Mouse (Mus musculus) embryonic facial prominence, embryonic 11.5 days (tissue): ENCODE measurements around the gene Gfer. TPM values are rescaled to one million over a fixed set of nuclear protein-coding genes. Genes with fewer than 3 reads are reported as not detected.

Source experiments
- ATAC-seq: fragments of 200-750 bp; cut with Nextera tagmentation; replicated peaks from 2 replicates; pipeline ENCODE4 v1.8.0; 2017; ENCODE audit warnings: low read depth; ENCODE audit not compliant: insufficient number of reproducible peaks, low FRiP score, low TSS enrichment
- DNase-seq: peaks from one replicate; pipeline ENCODE4 v3.0.0-alpha.2; 2015; ENCODE audit warnings: low spot score
- H3K27ac ChIP-seq: fragments of 300-500 bp; sonication (generic); replicated peaks from 2 replicates; pipeline ENCODE4 v1.5.1; 2014; ENCODE audit warnings: mild to moderate bottlenecking, low read depth, low read length, control low read depth
- H3K27me3 ChIP-seq: fragments of 300-500 bp; sonication (generic); 2 replicates; pipeline ENCODE4 v1.6.1; 2014; ENCODE audit warnings: mild to moderate bottlenecking, low read length, moderate library complexity, mixed read lengths; ENCODE audit not compliant: control insufficient read depth, insufficient read depth
- H3K36me3 ChIP-seq: fragments of 300-500 bp; sonication (generic); replicated peaks from 2 replicates; pipeline ENCODE4 v1.6.1; 2014; ENCODE audit warnings: low read depth, mild to moderate bottlenecking, low read length, moderate library complexity, mixed read lengths; ENCODE audit not compliant: control insufficient read depth, insufficient read depth
- H3K4me1 ChIP-seq: fragments of 300-500 bp; sonication (generic); 2 replicates; pipeline ENCODE4 v1.6.1; 2014; ENCODE audit warnings: low read length, mixed read lengths; ENCODE audit not compliant: control insufficient read depth, insufficient read depth
- H3K4me2 ChIP-seq: fragments of 300-500 bp; sonication (generic); 2 replicates; pipeline ENCODE4 v1.6.1; 2014; ENCODE audit warnings: low read depth, mild to moderate bottlenecking, control low read depth, low read length, moderate library complexity
- H3K4me3 ChIP-seq: fragments of 300-500 bp; sonication (generic); 2 replicates; pipeline ENCODE4 v1.5.1; 2014; ENCODE audit warnings: low read depth, low read length, control low read depth
- H3K9ac ChIP-seq: fragments of 300-500 bp; sonication (generic); replicated peaks from 2 replicates; pipeline ENCODE4 v1.6.1; 2014; ENCODE audit warnings: mild to moderate bottlenecking, control low read depth, low read length
- H3K9me3 ChIP-seq: fragments of 300-500 bp; sonication (generic); replicated peaks from 2 replicates; pipeline ENCODE4 v1.6.1; 2016; ENCODE audit warnings: mild to moderate bottlenecking, low read length, inconsistent platforms, mixed read lengths; ENCODE audit not compliant: control insufficient read depth
- WGBS: fragments of 180-500 bp; shearing (Covaris S2); extraction: QIAGEN DNeasy Blood & Tissue Kit; methylation state at CpG from one replicate; pipeline ENCODE4 v1.1.7; 2014; 5-methylcytosine and 5-hydroxymethylcytosine counted together
- polyA plus RNA-seq: library from polyadenylated mRNA; unstranded; fragments of >200 nt; fragmentation: Nextera tagmentation; extraction: Ambion mirVana; gene quantifications from 2 replicates; pipeline ENCODE4 v1.2.1, GENCODE M21; 2014

Gene Gfer
- polyA plus RNA-seq, 1 experiment from 2014 or later: 52.4 TPM

- Histone ChIP-seq H3K4me2 (peak within 1 kb of the TSS; percentile 91), H3K27ac (no peak within 1 kb of the TSS), H3K27me3 (peaks cover 32% of the 10 kb centered on the region), H3K4me1 (peaks cover 4% of the 10 kb centered on the region; the same call in 1 of the 2 replicates), H3K4me3 (peak within 1 kb of the TSS; percentile 38), H3K9ac (peak within 1 kb of the TSS; percentile 54), H3K36me3 (no peaks in the 10 kb centered on the region), H3K9me3 (no peaks in the 10 kb centered on the region)
- 2% methylated on average over 47 of the region's 47 CpGs for WGBS
- peak; percentile 43 for DNase-seq
- ATAC-seq: no peak
Observed at GRCm38 (mm10) chr17:24658017-24658758, 37.8 kb downstream of the Gfer start, which contains the start of gene Npw. TSS of gene Npw (minus strand) at chr17:24658457.

- 66% methylated on average over 4 of the region's 4 CpGs for WGBS
- Histone ChIP-seq H3K9me3 (no peaks in the 10 kb centered on the region), H3K36me3 (no peaks in the 10 kb centered on the region), H3K4me1 (peaks cover 4% of the 10 kb centered on the region; the same call in 1 of the 2 replicates), H3K27me3 (peaks cover 32% of the 10 kb centered on the region), H3K9ac (no peak overlapping the region), H3K27ac (no peak overlapping the region), H3K4me2 (no peak overlapping the region), H3K4me3 (no peak overlapping the region)
- DNase-seq: no peak
- no peak for ATAC-seq
Observed at GRCm38 (mm10) chr17:24654969-24655368, 41.0 kb downstream of the Gfer start.

GRCm38 (mm10) chr17:24653967-24654710 lies 41.8 kb downstream of the Gfer start:
- peak overlapping the region; percentile 54 for H3K4me2 ChIP-seq
- 7% methylated on average over 19 of the region's 19 CpGs for WGBS
- peaks cover 28% of the 10 kb centered on the region for H3K27me3 ChIP-seq
- DNase-seq: peak; percentile 94
- peaks cover 4% of the 10 kb centered on the region; the same call in 1 of the 2 replicates for H3K4me1 ChIP-seq
- H3K9me3 ChIP-seq: no peaks in the 10 kb centered on the region
- peak overlapping the region; percentile 50 for H3K9ac ChIP-seq
- ATAC-seq: peak; percentile 40; the same call in 1 of the 2 replicates
- peak overlapping the region; percentile 25; the same call in 1 of the 2 replicates for H3K4me3 ChIP-seq
- no peak overlapping the region for H3K27ac ChIP-seq
- H3K36me3 ChIP-seq: no peaks in the 10 kb centered on the region

- H3K9ac ChIP-seq: no peak overlapping the region
- peaks cover 5% of the 10 kb centered on the region for H3K27me3 ChIP-seq
- H3K9me3 ChIP-seq: no peaks in the 10 kb centered on the region
- no peak overlapping the region for H3K27ac ChIP-seq
- H3K4me2 ChIP-seq: no peak overlapping the region
- peaks cover 3% of the 10 kb centered on the region; the same call in 1 of the 2 replicates for H3K4me1 ChIP-seq
- no peak for DNase-seq
- no peak overlapping the region for H3K4me3 ChIP-seq
- WGBS: 69% methylated on average over 3 of the region's 3 CpGs
- no peak for ATAC-seq
- no peaks in the 10 kb centered on the region; the same call in 1 of the 2 replicates for H3K36me3 ChIP-seq
Observed at GRCm38 (mm10) chr17:24651835-24652234, 44.1 kb downstream of the Gfer start.

GRCm38 (mm10) chr17:24650766-24651165 lies 45.2 kb downstream of the Gfer start:
- Histone ChIP-seq H3K4me3 (no peak overlapping the region), H3K4me2 (no peak overlapping the region; the same call in 1 of the 2 replicates), H3K9me3 (no peaks in the 10 kb centered on the region), H3K4me1 (peaks cover 3% of the 10 kb centered on the region; the same call in 1 of the 2 replicates), H3K9ac (no peak overlapping the region), H3K27ac (no peak overlapping the region), H3K36me3 (no peaks in the 10 kb centered on the region; the same call in 1 of the 2 replicates), H3K27me3 (no peaks in the 10 kb centered on the region)
- DNase-seq (no peak), ATAC-seq (no peak)
- WGBS: 78% methylated on average over 4 of the region's 4 CpGs

- ATAC-seq (peak; percentile 63), DNase-seq (peak; percentile 72)
- peaks cover 3% of the 10 kb centered on the region; the same call in 1 of the 2 replicates for H3K4me1 ChIP-seq
- no peaks in the 10 kb centered on the region; the same call in 1 of the 2 replicates for H3K36me3 ChIP-seq
- H3K27me3 ChIP-seq: no peaks in the 10 kb centered on the region
- peak within 1 kb of the TSS; percentile 99 for H3K4me2 ChIP-seq
- WGBS: 0% methylated on average over 39 of the region's 41 CpGs
- H3K9me3 ChIP-seq: no peaks in the 10 kb centered on the region
- peak within 1 kb of the TSS; percentile 87 for H3K9ac ChIP-seq
- no peak within 1 kb of the TSS for H3K27ac ChIP-seq
- H3K4me3 ChIP-seq: peak within 1 kb of the TSS; percentile 74
Observed at GRCm38 (mm10) chr17:24650070-24650616, 45.8 kb downstream of the Gfer start, which contains the start of gene Slc9a3r2. TSS of gene Slc9a3r2 (minus strand) at chr17:24650327.

- H3K27ac ChIP-seq: no peak overlapping the region
- no peaks in the 10 kb centered on the region for H3K27me3 ChIP-seq
- DNase-seq (peak; percentile 36), ATAC-seq (0 out of 2 replicates have a peak, but pooled peaks have one; percentile 35)
- peak overlapping the region; percentile 74 for H3K4me3 ChIP-seq
- no peaks in the 10 kb centered on the region for H3K9me3 ChIP-seq
- peak overlapping the region; percentile 99 for H3K4me2 ChIP-seq
- H3K36me3 ChIP-seq: no peaks in the 10 kb centered on the region; the same call in 1 of the 2 replicates
- H3K9ac ChIP-seq: peak overlapping the region; percentile 87
- 0% methylated on average over 35 of the region's 35 CpGs for WGBS
- peaks cover 4% of the 10 kb centered on the region for H3K4me1 ChIP-seq
Observed at GRCm38 (mm10) chr17:24649581-24650069, 46.3 kb downstream of the Gfer start.
